Mouse (Mus musculus) cerebellum, adult 18-20 months (tissue): ENCODE results near the gene Arel1.

ENCODE experiments used
- DNase-seq, 2 experiments: peaks; one replicate each; pipeline ENCODE4 v3.0.0; 2021

Arel1 gene

GRCm38 (mm10) chr12:84970428-84971096 is at the start of gene Arel1, which contains the start of gene Fcf1:
Gene Arel1, minus strand, starts transcription at chr12:84970900.
Gene Fcf1, plus strand, starts transcription at chr12:84970897.
- peak; percentile 90 to 91 for DNase-seq

- no peak for DNase-seq
Measured at GRCm38 (mm10) chr12:85012185-85012584, 41.5 kb upstream of the Arel1 start.

GRCm38 (mm10) chr12:85010541-85010940 is 39.8 kb upstream of the Arel1 start:
- peak; percentile 18 to 37 for DNase-seq

- no peak for DNase-seq
Measured at GRCm38 (mm10) chr12:85009776-85010175, 39.1 kb upstream of the Arel1 start.

GRCm38 (mm10) chr12:85007021-85007420 is 36.3 kb upstream of the Arel1 start:
- no peak for DNase-seq

- peak in 1 of 2 experiments; percentile 27 for DNase-seq
Measured at GRCm38 (mm10) chr12:85006206-85006605, 35.5 kb upstream of the Arel1 start.

GRCm38 (mm10) chr12:84999053-84999452 is 28.4 kb upstream of the Arel1 start:
- no peak for DNase-seq

GRCm38 (mm10) chr12:84996501-84997398 is 26.1 kb upstream of the Arel1 start:
- DNase-seq = peak in 1 of 2 experiments; percentile 50

GRCm38 (mm10) chr12:84996083-84996496 is 25.4 kb upstream of the Arel1 start, which contains the start of gene Ylpm1:
Gene Ylpm1, plus strand, starts transcription at chr12:84996321.
- peak; percentile 97 to 98 for DNase-seq

- DNase-seq = peak; percentile 12 to 16
Measured at GRCm38 (mm10) chr12:84995112-84995761, 24.5 kb upstream of the Arel1 start.

GRCm38 (mm10) chr12:84989456-84989855 is 18.8 kb upstream of the Arel1 start:
- DNase-seq = no peak

GRCm38 (mm10) chr12:84979264-84979862 is 8.7 kb upstream of the Arel1 start:
- DNase-seq = no peak

- no peak for DNase-seq
Measured at GRCm38 (mm10) chr12:84969656-84970427, 858 bp downstream of the Arel1 start.

- DNase-seq = no peak
Measured at GRCm38 (mm10) chr12:84968831-84969655, 1.7 kb downstream of the Arel1 start.

GRCm38 (mm10) chr12:84962606-84963005 is 8.1 kb downstream of the Arel1 start:
- DNase-seq = no peak

GRCm38 (mm10) chr12:84958794-84959356 is 11.8 kb downstream of the Arel1 start:
- no peak for DNase-seq

- DNase-seq = no peak
Measured at GRCm38 (mm10) chr12:84956317-84956716, 14.4 kb downstream of the Arel1 start.

- no peak for DNase-seq
Measured at GRCm38 (mm10) chr12:84952351-84952750, 18.3 kb downstream of the Arel1 start.

GRCm38 (mm10) chr12:84951531-84951930 is 19.2 kb downstream of the Arel1 start:
- no peak for DNase-seq

GRCm38 (mm10) chr12:84950763-84951162 is 19.9 kb downstream of the Arel1 start:
- no peak for DNase-seq
